ENCODE assay signal across 20 mouse cellular contexts in genomic region chr16:44545939-44546338, GRCm38 (mm10). TPM values are rescaled to one million over a fixed set of nuclear protein-coding genes. Genes with fewer than 3 reads are reported as not detected.
DNase-seq lines count a peak whose midpoint lies in the region; ATAC-seq lines count a peak whose summit lies in the region.
"Had no signal": no experiment of that assay in that cellular context is flagged by ENCODE, and none has a peak within 500 bp of the region (broad histone marks: within the 10 kb centered on the region; RNA-seq: fewer than 3 reads in every experiment).

No protein-coding gene starts in this region.

- intact Hi-C loops in heart, postnatal 36 days (cut with DNase I): no loop called here

- H3K9ac ChIP-seq in lung, embryonic 16.5 days (ENCODE audit: low read length): no peak overlapping the region
- H3K9ac ChIP-seq in embryonic facial prominence, embryonic 14.5 days (ENCODE audit: low read depth, low read length): no peak overlapping the region
- H3K9ac ChIP-seq: forebrain, postnatal 0 days; liver, embryonic 12.5 days had no signal

- WGBS in heart, embryonic 10.5 days: 73% methylated on average over 2 of the region's 2 CpGs
- 61% methylated on average over 2 of the region's 2 CpGs for WGBS in lung, embryonic 16.5 days
- 80% methylated on average over 2 of the region's 2 CpGs for WGBS in embryonic facial prominence, embryonic 10.5 days
- WGBS in embryonic facial prominence, embryonic 14.5 days: 63% methylated on average over 2 of the region's 2 CpGs

- H3K4me1 ChIP-seq in heart, embryonic 10.5 days: peaks cover 64% of the 10 kb centered on the region
- H3K4me1 ChIP-seq in lung, embryonic 16.5 days (replicated peaks; ENCODE audit: control insufficient read depth, insufficient read depth, low read length): peaks cover 42% of the 10 kb centered on the region
- H3K4me1 ChIP-seq in embryonic facial prominence, embryonic 10.5 days: peaks cover 87% of the 10 kb centered on the region
- peaks cover 88% of the 10 kb centered on the region for H3K4me1 ChIP-seq in embryonic facial prominence, embryonic 14.5 days (ENCODE audit: control insufficient read depth, insufficient read depth, low read length)
- H3K4me1 ChIP-seq: liver, embryonic 12.5 days had no signal

- H3K36me3 ChIP-seq in heart, embryonic 10.5 days: 0 out of 2 replicates have a peak, but pooled peaks cover 3% of the 10 kb centered on the region
- no peaks in the 10 kb centered on the region for H3K36me3 ChIP-seq in lung, embryonic 16.5 days (ENCODE audit: control insufficient read depth, insufficient read depth, low read length)
- peaks cover 25% of the 10 kb centered on the region for H3K36me3 ChIP-seq in embryonic facial prominence, embryonic 10.5 days (replicated peaks)
- H3K36me3 ChIP-seq in embryonic facial prominence, embryonic 14.5 days (ENCODE audit: control insufficient read depth, insufficient read depth, low read length): peaks cover 26% of the 10 kb centered on the region
- H3K36me3 ChIP-seq: liver, embryonic 12.5 days had no signal

- no peaks in the 10 kb centered on the region for H3K9me3 ChIP-seq in heart, embryonic 10.5 days
- H3K9me3 ChIP-seq in lung, embryonic 16.5 days (ENCODE audit: control insufficient read depth, low read length): no peaks in the 10 kb centered on the region
- no peaks in the 10 kb centered on the region for H3K9me3 ChIP-seq in embryonic facial prominence, embryonic 10.5 days
- H3K9me3 ChIP-seq in embryonic facial prominence, embryonic 14.5 days (ENCODE audit: control insufficient read depth, low read length): no peaks in the 10 kb centered on the region
- H3K9me3 ChIP-seq: liver, embryonic 12.5 days had no signal

- ATAC-seq in lung, embryonic 16.5 days (ENCODE audit: low read depth): no peak
- no peak for ATAC-seq in embryonic facial prominence, embryonic 14.5 days (ENCODE audit: low read depth)
- ATAC-seq: forebrain, postnatal 0 days; liver, embryonic 12.5 days had no signal

- no peak overlapping the region for H3K4me3 ChIP-seq in heart, embryonic 10.5 days
- no peak overlapping the region for H3K4me3 ChIP-seq in lung, embryonic 16.5 days (ENCODE audit: low read length)
- H3K4me3 ChIP-seq in embryonic facial prominence, embryonic 10.5 days: no peak overlapping the region
- H3K4me3 ChIP-seq in embryonic facial prominence, embryonic 14.5 days (ENCODE audit: low read depth, low read length): no peak overlapping the region
- H3K4me3 ChIP-seq: heart, adult 2 months; liver, embryonic 12.5 days; myocyte had no signal

- peak overlapping the region; percentile 4; the same call in 1 of the 2 replicates for H3K4me2 ChIP-seq in lung, embryonic 16.5 days (ENCODE audit: low read depth, low read length)
- H3K4me2 ChIP-seq in embryonic facial prominence, embryonic 14.5 days (ENCODE audit: low read depth, low read length): peak overlapping the region; percentile 32; the same call in 1 of the 2 replicates
- H3K4me2 ChIP-seq: liver, embryonic 12.5 days had no signal

- H3K27ac ChIP-seq in heart, embryonic 10.5 days: no peak overlapping the region; the same call in 1 of the 2 replicates
- H3K27ac ChIP-seq in lung, embryonic 16.5 days (ENCODE audit: low read length): peak overlapping the region; percentile 19; the same call in 1 of the 2 replicates
- peak overlapping the region; percentile 71; the same call in 1 of the 2 replicates for H3K27ac ChIP-seq in embryonic facial prominence, embryonic 10.5 days (replicated peaks)
- no peak overlapping the region for H3K27ac ChIP-seq in embryonic facial prominence, embryonic 14.5 days (replicated peaks; ENCODE audit: low read depth, low read length)
- H3K27ac ChIP-seq: heart, adult 2 months; liver, embryonic 12.5 days had no signal

- H3K27me3 ChIP-seq in heart, embryonic 10.5 days (ENCODE audit: insufficient read depth, poor library complexity, severe bottlenecking): no peaks in the 10 kb centered on the region
- H3K27me3 ChIP-seq in lung, embryonic 16.5 days (ENCODE audit: control insufficient read depth, insufficient read depth, low read depth, low read length): no peaks in the 10 kb centered on the region
- no peaks in the 10 kb centered on the region for H3K27me3 ChIP-seq in embryonic facial prominence, embryonic 10.5 days (replicated peaks; ENCODE audit: low read depth, poor library complexity, severe bottlenecking)
- H3K27me3 ChIP-seq in embryonic facial prominence, embryonic 14.5 days (replicated peaks; ENCODE audit: control insufficient read depth, insufficient read depth, low read length): no peaks in the 10 kb centered on the region
- H3K27me3 ChIP-seq: liver, embryonic 12.5 days had no signal

- DNase-seq in heart, embryonic 10.5 days (ENCODE audit: low spot score): peak; percentile 63
- DNase-seq in heart, postnatal 36 days: no peak
- DNase-seq in lung, postnatal 14 days: no peak
- DNase-seq in embryonic facial prominence, embryonic 10.5 days (ENCODE audit: low spot score): no peak
- DNase-seq in embryonic facial prominence, embryonic 14.5 days (ENCODE audit: low spot score): no peak
- no peak for DNase-seq in urinary bladder, adult 2 months (ENCODE audit: low spot score)
- no peak for DNase-seq in left cerebral cortex, adult 8-10 months (ENCODE audit: low spot score in 2 of 2)
- DNase-seq: adrenal gland, postnatal 25 days; forebrain, postnatal 0 days; gastrocnemius, postnatal 14 days; heart, adult 2 months; kidney, adult 18-20 months; layer of hippocampus, adult 9-11 months; lung, adult 18-20 months; lung, postnatal 4 days; thymus, adult 2 months had no signal

RNA-seq across cellular contexts. Expression of gene Boc, which starts 12.8 kb away (rescaled TPM):
- 5.4 and 8.7 TPM in 2 replicates for polyA plus RNA-seq in heart, embryonic 10.5 days (2016; fragmentation: Nextera tagmentation; extraction: Ambion mirVana)
- 1 to 10 TPM; 4.8 to 5.9 TPM for total RNA-seq in heart, postnatal 36 days (2021)
- polyA plus RNA-seq in lung, embryonic 16.5 days (2015; fragmentation: Nextera tagmentation; extraction: Ambion mirVana): 29.7 and 32.0 TPM in 2 replicates
- 14.2 and 14.3 TPM in 2 replicates for polyA plus RNA-seq in embryonic facial prominence, embryonic 10.5 days (2016; fragmentation: Nextera tagmentation; extraction: Ambion mirVana)
- polyA plus RNA-seq in embryonic facial prominence, embryonic 14.5 days (2014; fragmentation: Nextera tagmentation; extraction: Ambion mirVana): 34.8 and 43.6 TPM in 2 replicates
- polyA plus RNA-seq in urinary bladder, adult 2 months (2012; rRNA removed): 23.5 and 30.1 TPM in 2 replicates
- total RNA-seq in left cerebral cortex, adult 8-10 months (2022): 10 to 100 TPM; 13.9 to 16.8 (median 15.3) TPM
- total RNA-seq: megakaryocyte-erythroid progenitor cell, adult 5-6 weeks had no signal

Comparison
In these comparisons a context has a peak if more than half of its experiments do, and no peak if none do; other contexts are left out.
1. H3K27ac ChIP-seq: peak in lung, embryonic 16.5 days (single experiment) and embryonic facial prominence, embryonic 10.5 days (single experiment); none in heart, embryonic 10.5 days (single experiment) and embryonic facial prominence, embryonic 14.5 days (single experiment).